Mouse (Mus musculus) urinary bladder, postnatal 10 days (tissue): ENCODE results near the gene Eci2.
"Not testable (repeated sequence)": the region's sequence is repeated elsewhere in the genome, so short reads cannot be mapped to it uniquely, and the experiment has no call there.

Experiments used
- DNase-seq: peaks from one replicate; pipeline ENCODE4 v3.0.0; 2022; ENCODE audit warnings: low spot score

Eci2 gene

DNA sequence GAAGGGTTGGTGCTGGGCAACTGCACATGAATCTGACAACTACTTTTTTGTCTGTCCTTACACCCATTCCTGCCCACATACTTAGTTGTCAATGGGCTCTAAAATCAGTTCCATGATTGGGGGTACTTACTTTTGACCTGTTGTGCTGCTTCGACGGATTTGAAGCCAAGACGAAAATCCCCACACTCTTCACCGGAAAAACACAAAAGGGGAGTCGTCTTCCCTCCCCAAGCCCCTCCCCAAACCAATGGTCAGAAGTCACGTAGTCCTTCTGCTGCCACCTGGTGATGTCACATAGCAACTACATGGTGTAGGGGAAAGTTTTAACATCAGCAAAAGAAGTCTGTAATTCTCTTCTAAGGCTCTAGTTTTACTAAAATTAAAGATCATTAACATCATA is at the start of gene Eci2:
TSS of gene Eci2 (minus strand) at position 218 of the 400 bp plus-strand sequence.
- no peak for DNase-seq

DNA sequence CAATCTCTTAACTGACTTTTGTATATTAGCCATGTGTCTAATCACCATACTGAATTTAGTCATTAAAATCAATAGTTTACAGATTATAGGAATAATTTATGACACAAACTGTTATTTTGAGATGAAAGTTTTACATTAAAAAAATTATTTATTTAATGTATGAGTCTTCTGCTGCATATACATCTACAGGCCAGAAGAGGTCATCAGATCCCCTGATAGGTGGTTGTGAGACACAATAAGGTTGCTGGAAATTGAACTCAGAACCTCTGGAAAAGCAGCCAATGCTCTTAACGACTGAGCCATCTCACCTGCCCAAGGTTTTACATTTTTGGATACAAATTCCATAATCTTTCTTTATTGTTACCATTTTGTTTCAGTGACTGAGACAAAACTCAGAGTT is 48.0 kb upstream of the Eci2 start:
- DNase-seq: no peak

DNA sequence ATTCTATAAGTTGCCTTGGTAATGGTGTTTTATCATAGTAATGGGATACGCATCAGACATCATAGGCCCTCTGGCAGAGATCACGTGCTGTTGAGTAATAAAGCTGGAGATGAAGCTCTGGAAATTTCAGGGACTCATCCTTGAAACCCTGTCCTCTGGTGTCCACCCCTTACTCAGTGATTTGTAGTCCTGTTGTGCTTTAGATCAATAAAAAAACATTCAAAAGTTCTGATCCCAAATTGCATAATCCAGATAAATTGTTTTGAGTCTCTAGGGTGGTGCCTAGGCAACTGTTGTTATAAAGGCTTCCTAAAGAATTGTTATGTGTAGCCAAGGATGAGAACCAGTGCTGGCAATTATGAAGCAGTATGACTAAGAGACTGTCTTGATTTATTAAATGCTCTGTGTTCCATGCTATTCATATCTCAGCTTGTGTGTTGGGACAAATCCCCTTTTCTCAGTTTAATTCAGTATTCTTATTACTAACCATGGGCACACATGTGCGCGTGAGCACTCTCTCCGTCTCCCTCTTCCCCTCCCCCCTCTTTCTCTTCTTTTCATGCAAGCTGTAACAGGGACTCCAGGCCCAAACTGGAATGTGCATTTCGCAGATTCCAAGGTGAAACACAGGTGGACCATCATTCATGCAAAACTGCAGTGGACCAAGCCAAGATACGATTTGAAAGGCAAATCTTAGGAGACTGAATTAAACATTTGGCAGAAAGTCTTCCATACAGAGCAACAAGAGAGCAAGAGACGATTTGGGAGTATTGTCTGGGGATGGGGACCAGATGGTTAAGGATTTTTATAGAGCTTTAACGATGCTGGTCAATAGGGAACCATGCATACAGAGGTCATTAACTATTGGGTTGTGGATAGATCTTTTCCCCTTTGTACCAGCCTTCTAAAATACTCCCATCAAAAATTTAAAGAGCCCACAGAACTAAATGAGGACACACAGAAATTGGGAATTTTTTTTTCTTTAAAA is 43.9 kb upstream of the Eci2 start:
- DNase-seq: no peak

GRCm38 (mm10) chr13:35067084-35067483 is 40.2 kb upstream of the Eci2 start:
- DNase-seq: no peak

GRCm38 (mm10) chr13:35066033-35066432 is 39.1 kb upstream of the Eci2 start:
- no peak for DNase-seq

DNA sequence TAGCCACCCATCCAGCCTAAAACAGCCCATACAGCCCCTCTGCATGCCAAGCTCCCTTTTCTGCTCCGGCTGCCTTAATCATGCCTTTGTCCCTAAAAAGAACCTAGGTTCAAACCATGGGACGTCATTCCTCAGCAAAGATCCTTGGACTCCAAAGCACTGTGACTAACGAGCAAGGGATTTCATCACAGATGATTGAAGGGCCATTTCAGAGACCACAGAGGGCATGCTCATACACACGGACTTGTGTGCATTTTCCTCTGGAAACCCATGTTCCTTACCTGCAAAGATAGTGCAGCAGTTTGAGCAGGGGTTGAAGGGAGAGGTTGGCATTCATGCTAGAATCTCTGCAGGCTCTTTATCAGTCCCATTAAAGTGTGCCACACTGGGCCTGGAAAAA is 37.5 kb upstream of the Eci2 start:
- no peak for DNase-seq

GRCm38 (mm10) chr13:35058145-35058544 is 31.2 kb upstream of the Eci2 start:
- DNase-seq: no peak

- DNase-seq: no peak
Observed at GRCm38 (mm10) chr13:35036486-35036885, 9.6 kb upstream of the Eci2 start.

GRCm38 (mm10) chr13:35035731-35036130 is 8.8 kb upstream of the Eci2 start:
- DNase-seq: no peak

- no peak for DNase-seq
Observed at GRCm38 (mm10) chr13:35033571-35033970, 6.7 kb upstream of the Eci2 start.

DNA sequence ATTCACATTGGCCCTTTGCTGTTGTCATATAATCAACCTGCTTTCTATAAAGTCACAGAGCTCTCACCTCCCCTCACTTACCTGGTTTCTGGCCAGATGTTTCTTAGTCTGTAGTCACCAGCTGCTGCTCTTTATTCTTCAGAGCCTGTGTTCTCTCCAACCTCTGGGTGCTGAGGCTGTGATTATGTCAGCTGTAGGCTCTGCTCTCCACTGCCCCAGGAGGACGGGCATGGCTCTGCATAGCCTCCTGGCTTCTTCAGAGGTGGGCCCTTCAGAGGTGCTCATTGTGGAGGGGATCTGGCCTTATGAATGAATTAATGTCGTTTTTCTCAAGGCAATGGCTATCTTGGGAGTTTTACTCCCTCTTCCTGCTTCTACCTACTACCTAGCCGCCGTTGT is 4.8 kb upstream of the Eci2 start:
- DNase-seq: no peak

DNA sequence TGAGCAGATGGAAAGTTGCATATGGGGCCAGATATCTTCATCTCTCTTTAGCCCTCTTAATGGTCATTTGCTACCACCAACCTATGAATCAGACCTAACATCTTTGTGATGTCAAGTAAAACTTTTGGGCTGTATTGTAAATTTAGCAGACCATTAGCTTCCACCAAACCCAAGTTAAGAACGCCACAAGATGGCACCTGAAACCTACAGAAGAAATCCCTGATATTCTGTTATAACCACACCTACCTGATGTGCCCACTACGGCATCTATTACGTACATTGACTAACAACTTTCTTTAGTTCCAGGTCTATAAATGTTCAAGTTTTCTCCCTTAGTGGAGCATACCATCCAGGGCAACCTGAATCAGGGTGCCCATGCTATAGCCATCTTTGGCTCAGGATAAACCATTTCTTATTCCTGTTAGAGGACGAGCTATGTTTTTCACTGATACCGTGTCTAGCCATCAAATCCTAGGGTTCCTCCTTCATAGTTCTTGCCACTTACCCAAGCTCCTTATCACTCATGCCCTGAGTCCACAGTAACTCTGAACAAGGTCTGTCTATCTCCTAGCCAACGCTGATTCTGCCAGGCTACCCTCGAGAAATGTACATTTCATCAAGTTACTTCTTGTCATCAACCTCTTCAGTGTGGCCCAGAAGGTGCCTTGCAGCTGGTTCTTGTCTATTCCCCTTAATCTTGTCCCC is 4.2 kb upstream of the Eci2 start:
- no peak for DNase-seq

- DNase-seq: no peak
Observed at GRCm38 (mm10) chr13:35028365-35028764, 1.5 kb upstream of the Eci2 start.

DNA sequence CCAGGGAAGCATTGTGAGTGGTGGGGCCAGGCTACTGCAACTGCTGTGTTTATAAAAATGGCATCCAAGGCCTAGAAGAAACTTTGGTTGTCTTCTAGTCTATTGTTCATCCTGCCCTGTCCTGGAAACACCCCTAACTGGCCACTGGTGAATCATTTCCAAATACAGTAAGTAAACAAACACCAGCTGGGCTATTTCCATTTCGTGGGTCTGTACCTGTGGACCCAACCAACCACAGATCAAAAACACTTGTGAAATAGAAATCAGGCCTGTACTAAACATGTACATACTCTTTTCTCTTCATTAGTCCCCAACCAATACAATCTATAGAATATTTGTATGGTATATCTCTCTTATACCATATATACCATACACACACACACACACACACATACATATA is 3.5 kb downstream of the Eci2 start:
- not testable (repeated sequence) for DNase-seq

DNA sequence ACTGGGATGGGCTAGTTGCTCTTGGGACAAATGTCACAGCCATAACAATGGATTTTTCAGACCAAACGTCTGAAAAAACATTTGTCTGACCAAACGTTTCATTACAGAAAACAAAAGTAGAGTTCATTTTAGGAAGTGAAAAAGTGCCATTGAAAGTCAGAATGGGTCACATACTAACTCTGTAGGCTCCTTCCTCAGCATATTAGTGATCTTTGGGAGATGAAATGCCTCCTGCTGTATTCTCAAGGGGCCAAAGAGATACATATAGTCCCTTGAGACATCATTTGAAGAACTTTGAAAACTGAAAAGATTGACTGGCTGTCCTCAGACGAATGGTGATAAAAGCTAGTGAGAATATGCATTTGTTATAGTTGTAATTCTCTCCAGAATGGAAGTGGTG is 6.5 kb downstream of the Eci2 start:
- no peak for DNase-seq

GRCm38 (mm10) chr13:35018866-35019536 is 7.9 kb downstream of the Eci2 start:
- no peak for DNase-seq

GRCm38 (mm10) chr13:35017392-35017791 is 9.5 kb downstream of the Eci2 start:
- DNase-seq: no peak

DNA sequence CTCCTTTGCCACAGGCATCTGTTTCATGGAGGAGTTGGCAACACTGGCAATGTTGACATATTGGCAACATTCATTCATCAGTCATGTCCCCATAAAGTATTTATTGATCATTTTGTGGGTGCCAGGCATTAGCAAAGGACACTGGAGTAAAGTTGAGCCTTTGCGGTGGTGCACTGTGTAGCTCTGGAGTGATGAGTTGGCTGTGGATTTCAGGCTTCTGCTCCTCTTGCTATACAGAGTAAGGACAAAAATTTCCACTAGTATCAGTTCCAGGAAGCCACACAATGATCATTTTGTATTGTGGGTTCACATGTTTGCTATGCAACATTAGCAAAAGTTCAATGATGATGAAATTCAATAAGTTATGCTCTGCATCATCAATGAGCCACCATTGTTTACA is 10.8 kb downstream of the Eci2 start:
- no peak for DNase-seq

- no peak for DNase-seq
Observed at GRCm38 (mm10) chr13:34995925-34996324, 31.0 kb downstream of the Eci2 start.

- DNase-seq: peak; percentile 83
Observed at GRCm38 (mm10) chr13:34993983-34994811, 32.7 kb downstream of the Eci2 start.

DNA sequence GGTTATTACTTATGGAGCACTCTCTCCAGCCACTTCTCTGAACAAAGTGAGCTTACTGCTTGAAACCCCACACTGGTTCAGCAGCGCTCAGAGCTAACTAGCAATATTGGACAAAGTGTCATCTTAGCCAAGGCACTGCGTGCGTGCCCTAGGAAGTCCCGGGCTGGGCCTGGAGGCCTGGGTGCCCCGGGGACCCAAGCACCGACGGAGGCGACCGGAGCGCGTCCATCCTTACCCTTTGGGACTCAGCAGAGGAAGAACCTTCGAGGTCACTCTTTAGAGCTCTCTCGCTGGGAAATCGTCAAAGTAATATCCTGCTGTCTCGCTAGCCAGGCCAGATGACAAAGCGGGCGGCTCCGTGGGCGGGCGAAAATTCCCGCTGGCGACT is 33.3 kb downstream of the Eci2 start:
- no peak for DNase-seq

DNA sequence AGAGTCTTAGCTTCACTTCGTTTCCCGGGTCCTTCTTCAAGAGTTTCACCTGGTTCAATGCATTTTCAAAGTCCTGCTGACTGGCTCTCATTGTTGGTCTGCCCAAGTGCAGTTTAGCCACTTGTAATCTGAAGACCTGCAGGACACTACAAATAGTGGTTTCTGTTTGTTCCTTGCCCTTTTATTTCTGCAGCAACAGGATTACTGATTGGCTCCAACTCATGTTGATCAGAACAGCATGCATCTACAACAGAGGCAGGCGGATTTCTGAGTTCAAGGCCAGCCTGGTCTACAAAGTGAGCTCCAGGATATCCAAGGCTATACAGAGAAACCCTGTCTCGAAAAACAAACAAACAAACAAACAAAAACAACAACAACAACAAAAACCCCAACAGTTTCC is 33.8 kb downstream of the Eci2 start:
- no peak for DNase-seq
